Mouse (Mus musculus) G1E (cell line): ENCODE measurements around the gene Adcy2. TPM values are rescaled to one million over a fixed set of nuclear protein-coding genes. Genes with fewer than 3 reads are reported as not detected.

Experiments
- ATAC-seq: 2 replicates; pipeline ENCODE4 v1.8.0; 2016; ENCODE audit warnings: mild to moderate bottlenecking; ENCODE audit not compliant: insufficient number of reproducible peaks, poor library complexity, low FRiP score, severe bottlenecking; ENCODE audit errors: extremely low read depth
- DNase-seq: peaks from one replicate; pipeline ENCODE4 v3.0.0; 2012; ENCODE audit warnings: low spot score
- H3K27me3 ChIP-seq: 2 replicates; pipeline ENCODE4 v1.6.1; 2012; ENCODE audit warnings: mild to moderate bottlenecking, low read length, inconsistent platforms; ENCODE audit not compliant: insufficient read depth
- H3K36me3 ChIP-seq: replicated peaks from 2 replicates; pipeline ENCODE3; 2012; ENCODE audit warnings: mild to moderate bottlenecking, inconsistent platforms
- H3K4me1 ChIP-seq: 2 replicates; pipeline ENCODE4 v1.6.1; 2012; ENCODE audit warnings: low read depth, low read length, inconsistent platforms, mixed read lengths; ENCODE audit not compliant: insufficient read depth
- H3K4me3 ChIP-seq: 2 replicates; pipeline ENCODE4 v1.5.1; 2012; ENCODE audit warnings: low read depth, mild to moderate bottlenecking, inconsistent platforms, low read length, moderate library complexity, mixed read lengths
- H3K9me3 ChIP-seq: replicated peaks from 2 replicates; pipeline ENCODE4 v1.6.1; 2012; ENCODE audit warnings: inconsistent platforms
- CTCF ChIP-seq: IDR thresholded peaks from 2 replicates; pipeline ENCODE4 v1.5.1; 2012; ENCODE audit warnings: low read depth, low read length, inconsistent platforms, mixed read lengths
- GATA1 ChIP-seq: IDR thresholded peaks from 2 replicates; pipeline ENCODE4 v1.6.1; 2012; ENCODE audit warnings: borderline replicate concordance, low read length, inconsistent platforms, mixed read lengths
- GATA2 ChIP-seq: IDR thresholded peaks from 2 replicates; pipeline ENCODE4 v1.6.1; 2012; ENCODE audit warnings: low read depth, low read length, inconsistent platforms, borderline replicate concordance
- POLR2AphosphoS5 ChIP-seq: IDR thresholded peaks from 2 replicates; pipeline ENCODE4 v1.6.1; 2012; ENCODE audit warnings: low read depth, low read length, inconsistent platforms; ENCODE audit not compliant: insufficient replicate concordance
- TAL1 ChIP-seq: conservative IDR thresholded peaks from 2 replicates; pipeline ENCODE4 v1.6.1; 2012; ENCODE audit warnings: low read depth, low read length, inconsistent platforms, mixed read lengths
- polyA plus RNA-seq: library from polyadenylated mRNA; stranded (reverse); fragments of >175 nt; gene quantifications from 2 replicates; pipeline ENCODE4 v1.2.3, GENCODE M21; 2012
- total RNA-seq, 2 experiments: library from RNA; stranded (forward) in 1 of 2; stranded (reverse) in 1 of 2; fragments of 200-1000 nt in 1 of 2; fragments of >200 nt in 1 of 2; fragmentation: Nextera tagmentation in 1 of 2; gene quantifications; 2 replicates each; pipeline ENCODE4 v1.2.3; 2014 to 2017

Adcy2 gene
- total and polyA plus RNA-seq, 3 experiments, result 0.05 TPM; not detected in 2

GRCm38 (mm10) chr13:68787286-68788061 is 211.9 kb downstream of the Adcy2 start:
- Histone ChIP-seq H3K9me3 (peaks cover 32% of the 10 kb centered on the region), H3K36me3 (no peaks in the 10 kb centered on the region), H3K4me1 (no peaks in the 10 kb centered on the region), H3K4me3 (no peak overlapping the region), H3K27me3 (no peaks in the 10 kb centered on the region)
- DNase-seq (no peak), ATAC-seq (no peak)
- TF ChIP-seq GATA2 (no peak), TAL1 (no peak), GATA1 (no peak), CTCF (no peak), POLR2AphosphoS5 (no peak)

- TF ChIP-seq POLR2AphosphoS5 (no peak), GATA2 (no peak), GATA1 (no peak), TAL1 (no peak), CTCF (no peak)
- Histone ChIP-seq H3K36me3 (no peaks in the 10 kb centered on the region), H3K4me1 (no peaks in the 10 kb centered on the region), H3K4me3 (no peak overlapping the region), H3K9me3 (peaks cover 17% of the 10 kb centered on the region), H3K27me3 (no peaks in the 10 kb centered on the region)
- DNase-seq (no peak), ATAC-seq (no peak)
These were observed 216.2 kb downstream of the Adcy2 start for GRCm38 (mm10) chr13:68783096-68783495.

- no peak overlapping the region for H3K4me3 ChIP-seq
- no peaks in the 10 kb centered on the region for H3K27me3 ChIP-seq
- H3K4me1 ChIP-seq, result no peaks in the 10 kb centered on the region
- no peaks in the 10 kb centered on the region for H3K36me3 ChIP-seq
- peaks cover 6% of the 10 kb centered on the region for H3K9me3 ChIP-seq
- ATAC-seq (no peak), DNase-seq (no peak)
- TF ChIP-seq POLR2AphosphoS5 (no peak), CTCF (no peak), TAL1 (no peak), GATA2 (no peak), GATA1 (no peak)
These were observed 221.2 kb downstream of the Adcy2 start for GRCm38 (mm10) chr13:68778011-68778672.

- ATAC-seq, result no peak
- Histone ChIP-seq H3K4me3 (no peak overlapping the region), H3K36me3 (no peaks in the 10 kb centered on the region), H3K27me3 (no peaks in the 10 kb centered on the region), H3K4me1 (no peaks in the 10 kb centered on the region), H3K9me3 (peaks cover 2% of the 10 kb centered on the region; the same call in 1 of the 2 replicates)
- TF ChIP-seq GATA2 (no peak), GATA1 (no peak), CTCF (no peak), TAL1 (no peak), POLR2AphosphoS5 (no peak)
- no peak for DNase-seq
These were observed 225.6 kb downstream of the Adcy2 start for GRCm38 (mm10) chr13:68773599-68774211.

- Histone ChIP-seq H3K9me3 (peaks cover 18% of the 10 kb centered on the region), H3K4me1 (no peaks in the 10 kb centered on the region), H3K36me3 (no peaks in the 10 kb centered on the region), H3K4me3 (no peak overlapping the region), H3K27me3 (no peaks in the 10 kb centered on the region)
- TF ChIP-seq GATA1 (no peak), CTCF (no peak), GATA2 (no peak), POLR2AphosphoS5 (no peak), TAL1 (no peak)
- ATAC-seq, result no peak
- no peak for DNase-seq
These were observed 230.8 kb downstream of the Adcy2 start for GRCm38 (mm10) chr13:68768588-68768987.
